Mouse (Mus musculus) lung, adult 2 months (tissue): ENCODE results near the gene Hsp90b1. TPM values are rescaled to one million over a fixed set of nuclear protein-coding genes. Genes with fewer than 3 reads are reported as not detected.
"Not testable (repeated sequence)": the region's sequence is repeated elsewhere in the genome, so short reads cannot be mapped to it uniquely, and the experiment has no call there.

Source experiments
- DNase-seq: peaks from one replicate; pipeline ENCODE4 v3.0.0; 2022
- H3K4me1 ChIP-seq: fragments of 200-500 bp; 2 replicates; pipeline ENCODE4 v1.6.1; 2011; ENCODE audit warnings: low read length; ENCODE audit not compliant: control insufficient read depth, insufficient read depth
- H3K4me3 ChIP-seq: fragments of 200-500 bp; replicated peaks from 2 replicates; pipeline ENCODE3; 2011; ENCODE audit warnings: low read depth, mild to moderate bottlenecking, control low read depth, low read length; ENCODE audit errors: extremely low read depth
- CTCF ChIP-seq: fragments of 200-500 bp; IDR thresholded peaks from 2 replicates; pipeline ENCODE4 v1.5.1; 2011; ENCODE audit warnings: mild to moderate bottlenecking, low read length, control low read depth; ENCODE audit not compliant: insufficient read depth
- POLR2A ChIP-seq: fragments of 200-500 bp; IDR thresholded peaks from 2 replicates; pipeline ENCODE4 v1.6.1; 2011; ENCODE audit warnings: low read depth, mild to moderate bottlenecking, control low read depth, low read length, borderline replicate concordance; ENCODE audit errors: extremely low read depth
- WGBS: fragments of 180-500 bp; shearing (Covaris S2); methylation state at CpG from one replicate; pipeline ENCODE4 v1.1.7; 2018; 5-methylcytosine and 5-hydroxymethylcytosine counted together
- polyA plus RNA-seq: library from polyadenylated mRNA; depleted of rRNA; stranded (reverse); fragments of >200 nt; gene quantifications from 2 replicates; pipeline ENCODE4 v1.2.3, GENCODE M21; 2012; rRNA removed

Hsp90b1 gene
- polyA plus RNA-seq, 1 experiment: 81.4 TPM

DNA sequence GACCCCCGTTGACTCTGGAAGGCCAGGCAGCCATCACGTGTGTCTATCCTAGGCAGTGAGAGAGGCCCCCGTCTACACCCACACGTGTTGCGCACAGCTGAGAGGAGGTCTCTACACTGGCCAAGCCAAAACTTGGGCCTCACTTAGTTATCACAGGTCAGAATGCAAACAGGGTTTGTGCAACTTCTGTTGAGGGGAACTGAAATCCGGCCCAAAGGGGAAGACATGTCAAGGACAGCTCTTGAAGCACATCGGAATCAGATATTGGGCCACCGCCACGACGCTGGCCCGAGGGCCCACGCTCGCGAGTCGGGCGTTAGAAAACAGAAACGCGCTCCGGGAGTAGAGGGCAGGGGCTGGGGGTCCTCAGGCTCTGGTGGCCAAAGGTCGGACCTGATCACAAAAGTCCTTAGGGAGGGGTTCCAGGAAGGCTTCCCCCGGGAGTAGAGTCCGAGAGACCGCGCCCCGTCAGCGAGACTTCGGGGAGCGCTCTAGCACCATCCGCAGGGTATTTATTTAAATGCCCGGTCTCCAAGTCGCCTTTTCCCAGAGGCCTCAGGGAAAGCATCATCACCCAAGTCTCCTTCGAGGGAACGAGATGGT lies 619 bp downstream of the Hsp90b1 start:
- WGBS: 0% methylated on average over 33 of the region's 33 CpGs
- Histone ChIP-seq H3K4me1 (peaks cover 20% of the 10 kb centered on the region), H3K4me3 (peak overlapping the region; percentile 97)
- DNase-seq: peak; percentile 41
- TF ChIP-seq POLR2A (no peak), CTCF (no peak)

DNA sequence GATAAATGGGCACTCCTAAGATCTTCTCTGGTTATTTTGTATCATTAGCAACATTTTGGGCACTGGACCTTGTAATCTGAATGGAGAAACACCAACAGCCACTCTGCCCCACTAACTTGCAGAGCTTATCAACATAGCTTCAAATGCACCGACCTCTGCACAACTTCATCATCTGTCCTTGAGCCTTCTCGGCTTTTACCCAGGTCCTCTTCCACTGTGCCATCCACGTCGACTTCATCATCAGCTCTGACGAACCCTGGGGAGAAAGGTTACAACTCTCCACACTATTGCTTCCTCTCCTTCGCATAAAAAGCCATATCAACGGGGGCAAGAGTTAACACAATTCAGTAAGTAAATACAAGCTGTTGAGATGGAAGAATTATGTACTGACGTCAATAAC lies 1.2 kb downstream of the Hsp90b1 start:
- Histone ChIP-seq H3K4me1 (peaks cover 20% of the 10 kb centered on the region), H3K4me3 (peak overlapping the region; percentile 97)
- TF ChIP-seq CTCF (no peak), POLR2A (no peak)
- DNase-seq: no peak
- WGBS: 2% methylated on average over 8 of the region's 8 CpGs

- no peak for TF ChIP-seq POLR2A
- TF ChIP-seq CTCF: no peak
- Histone ChIP-seq H3K4me3 (no peak overlapping the region), H3K4me1 (peaks cover 20% of the 10 kb centered on the region)
- no peak for DNase-seq
- whole genome bisulfite sequencing: 46% methylated on average over 4 of the region's 4 CpGs
Observed at GRCm38 (mm10) chr10:86703375-86703774, 1.9 kb downstream of the Hsp90b1 start.

DNA sequence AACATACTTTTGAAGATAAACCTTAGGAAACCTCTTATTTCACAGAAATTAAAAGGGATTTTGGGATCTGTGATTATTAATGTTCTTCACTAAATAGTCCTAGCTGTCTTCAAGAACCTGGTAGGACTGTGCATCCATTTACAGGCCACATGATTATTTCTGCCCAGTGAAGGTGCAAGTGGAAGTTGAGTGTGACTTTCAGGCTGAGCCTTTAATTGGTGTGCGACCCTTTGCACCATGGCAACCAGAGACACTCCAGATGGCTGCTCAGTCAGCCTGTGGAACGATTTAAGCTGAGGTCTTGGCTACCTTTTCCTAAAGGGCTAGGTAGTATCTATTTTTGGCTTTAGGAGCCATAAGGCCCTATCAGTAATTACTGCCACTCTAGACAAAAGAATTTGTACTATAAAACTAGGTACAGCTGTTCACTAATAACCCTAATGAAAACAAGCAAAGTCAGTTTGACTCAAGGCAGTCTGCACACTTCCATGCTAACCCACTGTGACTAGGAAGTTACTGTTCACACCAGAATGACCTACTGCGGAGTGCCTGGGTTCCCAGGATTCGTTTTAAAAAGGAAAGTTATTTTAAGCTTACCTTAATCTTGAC lies 2.9 kb downstream of the Hsp90b1 start:
- TF ChIP-seq POLR2A (no peak), CTCF (no peak)
- Histone ChIP-seq H3K4me1 (peaks cover 20% of the 10 kb centered on the region), H3K4me3 (no peak overlapping the region)
- no peak for DNase-seq
- WGBS: 54% methylated on average over 4 of the region's 4 CpGs

DNA sequence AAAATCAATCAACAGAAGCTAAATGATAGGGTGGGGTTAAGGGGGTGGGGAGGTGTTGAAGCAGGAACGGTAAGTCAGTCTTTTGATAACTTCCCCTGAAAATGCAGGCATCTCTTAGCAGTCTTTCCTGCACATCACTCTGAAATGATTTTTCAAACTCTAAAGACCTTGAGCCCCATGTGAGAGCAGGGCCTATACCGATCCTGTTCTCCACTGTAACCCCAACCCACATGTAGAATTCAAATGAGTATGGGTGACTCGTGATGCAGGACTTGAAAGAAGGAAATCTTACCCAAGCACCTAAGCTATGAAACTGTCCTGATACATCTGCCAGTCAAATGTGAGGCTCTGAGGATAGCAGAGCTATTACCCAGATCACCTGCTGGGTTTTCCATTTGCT lies 4.3 kb downstream of the Hsp90b1 start:
- WGBS: 38% methylated on average over 3 of the region's 3 CpGs
- H3K4me3 ChIP-seq: no peak overlapping the region
- H3K4me1 ChIP-seq: peaks cover 15% of the 10 kb centered on the region
- DNase-seq: no peak
- TF ChIP-seq POLR2A: no peak
- TF ChIP-seq CTCF: no peak

GRCm38 (mm10) chr10:86700251-86700650 lies 5.1 kb downstream of the Hsp90b1 start:
- no peak for DNase-seq
- H3K4me1 ChIP-seq: peaks cover 15% of the 10 kb centered on the region
- no peak overlapping the region for H3K4me3 ChIP-seq
- no peak for TF ChIP-seq POLR2A
- 52% methylated on average over 3 of the region's 3 CpGs for WGBS

- 19% methylated on average over 9 of the region's 9 CpGs for WGBS
- not testable (repeated sequence) for DNase-seq, H3K4me3 ChIP-seq, H3K4me1 ChIP-seq
Observed at GRCm38 (mm10) chr10:86686017-86686360, 19.3 kb downstream of the Hsp90b1 start.

GRCm38 (mm10) chr10:86685179-86686016 lies 19.9 kb downstream of the Hsp90b1 start:
- TF ChIP-seq POLR2A: peak; percentile 41; the same call in 1 of the 2 replicates
- H3K4me1 ChIP-seq: not testable (repeated sequence)
- under 1% methylated on average over 53 of the region's 53 CpGs for WGBS
- DNase-seq: peak; percentile 80
- H3K4me3 ChIP-seq: peak overlapping the region; percentile 84

- DNase-seq, H3K4me3 ChIP-seq, H3K4me1 ChIP-seq: not testable (repeated sequence)
- WGBS: 19% methylated on average over 2 of the region's 2 CpGs
Observed at GRCm38 (mm10) chr10:86684797-86685178, 20.5 kb downstream of the Hsp90b1 start.

DNA sequence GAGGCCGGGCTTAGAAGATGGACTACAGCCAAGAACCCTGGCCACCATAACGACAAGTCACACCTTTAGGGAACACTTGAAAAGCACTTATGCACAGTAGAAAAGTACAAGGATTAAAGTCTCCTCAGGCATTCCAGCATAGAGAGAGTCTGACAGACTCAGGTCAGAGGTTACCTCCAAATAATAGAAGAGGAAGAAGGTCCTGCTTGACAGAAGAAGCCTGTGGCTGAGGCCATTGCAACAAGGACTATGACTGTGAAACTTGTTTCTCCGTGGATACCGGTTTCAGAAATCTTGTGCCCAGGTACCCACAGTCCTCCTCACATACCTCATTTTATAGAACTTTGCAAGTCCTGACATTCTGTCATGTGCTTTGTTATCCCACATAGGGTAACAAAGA lies 34.8 kb downstream of the Hsp90b1 start:
- not testable (repeated sequence) for H3K4me3 ChIP-seq, DNase-seq, H3K4me1 ChIP-seq
- 61% methylated on average over 4 of the region's 4 CpGs for WGBS

Other genes with a start within 250 kb of the Hsp90b1 start
- 0.77 and 1.1 TPM in 2 replicates for gene Syn3, start 206.6 kb downstream of the Hsp90b1 start, polyA plus RNA-seq
- 0.80 and 1.4 TPM in 2 replicates for gene Ttc41, start 302 bp upstream of the Hsp90b1 start, polyA plus RNA-seq
- not detected in 2 replicates for gene Gm49358, start 58.5 kb upstream of the Hsp90b1 start, polyA plus RNA-seq
- gene Nt5dc3, start 73.5 kb upstream of the Hsp90b1 start, polyA plus RNA-seq: 8.6 and 12.8 TPM in 2 replicates